Mouse (Mus musculus) testis, adult 2 months (tissue): ENCODE results near the gene Zfp488.

Source experiments
- CTCF ChIP-seq: fragments of 200-500 bp; IDR thresholded peaks from 2 replicates; pipeline ENCODE4 v1.5.1; 2012; ENCODE audit warnings: low read depth, mild to moderate bottlenecking, inconsistent platforms, low read length, moderate library complexity; ENCODE audit not compliant: control insufficient read depth, insufficient read depth, insufficient replicate concordance
- POLR2A ChIP-seq: fragments of 200-500 bp; IDR thresholded peaks from 2 replicates; pipeline ENCODE4 v1.6.1; 2012; ENCODE audit warnings: low read depth, mild to moderate bottlenecking, inconsistent platforms, low read length, moderate library complexity; ENCODE audit not compliant: control insufficient read depth

DNA sequence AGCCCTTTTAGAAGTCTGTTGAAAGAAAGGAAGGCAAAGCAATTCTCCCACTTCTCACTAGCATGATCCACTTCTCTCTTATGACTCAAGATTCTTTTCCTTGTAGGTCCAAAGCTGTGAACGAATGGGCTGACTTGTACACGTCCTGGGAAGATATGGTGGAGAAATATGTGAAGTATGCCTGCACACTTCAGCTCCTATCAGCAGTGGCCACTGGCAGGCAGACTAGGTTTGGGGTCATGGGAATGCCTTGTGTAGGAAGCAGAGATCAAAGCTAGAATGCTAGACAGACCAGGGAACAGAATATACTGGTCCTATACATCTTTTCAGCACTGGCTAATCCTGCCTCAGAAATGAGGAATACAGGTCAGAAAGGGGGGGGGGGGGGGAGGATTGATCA lies 48.1 kb upstream of the Zfp488 start:
- TF ChIP-seq CTCF: no peak
- no peak for TF ChIP-seq POLR2A
